Mouse (Mus musculus) erythroblast, embryonic 14.5 days (primary cell): Measurements from ENCODE around the gene Pnliprp2.

ENCODE experiments used
- GATA1 ChIP-seq: IDR thresholded peaks from 2 replicates; pipeline ENCODE4 v1.6.1; 2012; ENCODE audit warnings: low read length, inconsistent platforms, mixed read lengths
- TAL1 ChIP-seq: IDR thresholded peaks from 3 replicates; pipeline ENCODE4 v1.6.1; 2012; ENCODE audit warnings: low read length, inconsistent platforms, mixed read lengths

- TF ChIP-seq TAL1 = no peak
- TF ChIP-seq GATA1 = no peak
These were observed 648 bp upstream of the Pnliprp2 start for GRCm38 (mm10) chr19:58758871-58759270.
